Mouse (Mus musculus) kidney, embryonic 14.5 days (tissue): ENCODE data around the gene Slc25a53. TPM values are rescaled to one million over a fixed set of nuclear protein-coding genes. Genes with fewer than 3 reads are reported as not detected.

Experiments used
- polyA plus RNA-seq: library from polyadenylated mRNA; unstranded; fragments of >200 nt; fragmentation: Nextera tagmentation; extraction: Ambion mirVana; gene quantifications from 2 replicates; pipeline ENCODE4 v1.2.1, GENCODE M21; 2014

Gene Slc25a53
- polyA plus RNA-seq, 1 experiment from 2014 or later = 14.0 TPM

Other genes with a start within 250 kb of the Slc25a53 start
- gene Plp1, start 215.6 kb downstream of the Slc25a53 start, polyA plus RNA-seq = 2.4 and 3.6 TPM in 2 replicates
- 0.12 TPM in 1 of 2 replicates, not detected in the other for gene Rab9b, start 169.5 kb downstream of the Slc25a53 start, polyA plus RNA-seq
- gene H2bfm, start 111.0 kb downstream of the Slc25a53 start, polyA plus RNA-seq = not detected in 2 replicates
- 47.0 and 78.3 TPM in 2 replicates for gene Tmsb15b2, start 62.8 kb downstream of the Slc25a53 start, polyA plus RNA-seq
- gene Tmsb15l, start 61.4 kb downstream of the Slc25a53 start, polyA plus RNA-seq = 4.5 and 4.9 TPM in 2 replicates
- 24.1 and 40.1 TPM in 2 replicates for gene Tmsb15b1, start 61.4 kb downstream of the Slc25a53 start, polyA plus RNA-seq
- 21.7 and 31.1 TPM in 2 replicates for gene Zcchc18, start 45.1 kb downstream of the Slc25a53 start, polyA plus RNA-seq
- gene Fam199x, start 11.3 kb upstream of the Slc25a53 start, polyA plus RNA-seq = 11.1 and 16.8 TPM in 2 replicates
- gene Esx1, start 83.8 kb upstream of the Slc25a53 start, polyA plus RNA-seq = not detected in 2 replicates